Mouse (Mus musculus) neural tube, embryonic 10.5 days (tissue): ENCODE results near the gene Kcnj2.

Source experiments
- DNase-seq: peaks from one replicate; pipeline ENCODE4 v3.0.0-alpha.2; 2017; ENCODE audit warnings: low spot score; ENCODE audit errors: extremely low spot score

Gene Kcnj2

GRCm38 (mm10) chr11:111065635-111066298 lies at the start of gene Kcnj2:
TSS of gene Kcnj2 (plus strand) at chr11:111066164.
- DNase-seq, result peak; percentile 90

GRCm38 (mm10) chr11:111016206-111016605 lies 49.8 kb upstream of the Kcnj2 start:
- DNase-seq, result no peak

- no peak for DNase-seq
Observed at GRCm38 (mm10) chr11:111020211-111020610, 45.8 kb upstream of the Kcnj2 start.

- DNase-seq, result no peak
Observed at GRCm38 (mm10) chr11:111022681-111023281, 43.2 kb upstream of the Kcnj2 start.

- peak; percentile 19 for DNase-seq
Observed at GRCm38 (mm10) chr11:111042175-111042574, 23.8 kb upstream of the Kcnj2 start.

- no peak for DNase-seq
Observed at GRCm38 (mm10) chr11:111043298-111043697, 22.7 kb upstream of the Kcnj2 start.

GRCm38 (mm10) chr11:111054252-111054651 lies 11.7 kb upstream of the Kcnj2 start:
- DNase-seq, result no peak

GRCm38 (mm10) chr11:111054854-111055822 lies 10.8 kb upstream of the Kcnj2 start:
- DNase-seq, result no peak

- DNase-seq, result no peak
Observed at GRCm38 (mm10) chr11:111056030-111056429, 9.9 kb upstream of the Kcnj2 start.

GRCm38 (mm10) chr11:111057435-111057834 lies 8.5 kb upstream of the Kcnj2 start:
- DNase-seq, result no peak

GRCm38 (mm10) chr11:111059440-111059839 lies 6.5 kb upstream of the Kcnj2 start:
- DNase-seq, result no peak

- no peak for DNase-seq
Observed at GRCm38 (mm10) chr11:111060216-111060615, 5.7 kb upstream of the Kcnj2 start.

GRCm38 (mm10) chr11:111064751-111065527 lies 1.0 kb upstream of the Kcnj2 start:
- DNase-seq, result peak; percentile 45

- no peak for DNase-seq
Observed at GRCm38 (mm10) chr11:111066299-111066691, 331 bp downstream of the Kcnj2 start.

GRCm38 (mm10) chr11:111067787-111068186 lies 1.8 kb downstream of the Kcnj2 start:
- DNase-seq, result no peak

- DNase-seq, result no peak
Observed at GRCm38 (mm10) chr11:111070460-111070859, 4.5 kb downstream of the Kcnj2 start.

- no peak for DNase-seq
Observed at GRCm38 (mm10) chr11:111074131-111074530, 8.2 kb downstream of the Kcnj2 start.

- no peak for DNase-seq
Observed at GRCm38 (mm10) chr11:111078107-111078506, 12.1 kb downstream of the Kcnj2 start.

- DNase-seq, result no peak
Observed at GRCm38 (mm10) chr11:111083009-111083408, 17.0 kb downstream of the Kcnj2 start.

- no peak for DNase-seq
Observed at GRCm38 (mm10) chr11:111086933-111087332, 21.0 kb downstream of the Kcnj2 start.

- DNase-seq, result no peak
Observed at GRCm38 (mm10) chr11:111088226-111088625, 22.3 kb downstream of the Kcnj2 start.
